Mouse (Mus musculus) T-helper 2 cell (primary cell): ENCODE measurements around the gene Odc1.

Source experiments
- in situ Hi-C: fragments of 300-600 bp; cut with MboI, MseI; formaldehyde crosslinking; loops from one replicate; pipeline ENCODE4 v1.15.1; 2025; ENCODE audit warnings: high pct_unique_total_duplicates

Gene Odc1

DNA sequence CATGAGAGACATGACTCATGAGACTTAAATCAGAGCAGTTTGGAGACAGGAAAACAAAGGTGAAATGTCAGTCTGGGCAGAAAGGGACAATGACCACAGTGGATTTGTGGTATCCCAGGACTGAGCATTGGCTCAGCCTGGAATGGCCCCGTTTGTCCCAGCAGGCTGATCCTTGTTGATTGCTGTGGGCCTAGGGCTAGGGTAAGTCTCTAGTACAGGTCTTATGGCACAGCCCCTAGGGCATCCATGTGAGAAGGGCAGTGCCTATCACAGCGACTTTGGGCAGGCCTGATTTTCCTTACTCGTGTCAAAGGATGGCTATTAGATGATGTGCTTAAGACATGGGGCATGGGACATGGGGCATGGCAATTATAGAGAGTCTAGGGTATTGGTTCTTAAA, 41.4 kb downstream of the Odc1 start:
- in situ Hi-C loops: no loop called here

DNA sequence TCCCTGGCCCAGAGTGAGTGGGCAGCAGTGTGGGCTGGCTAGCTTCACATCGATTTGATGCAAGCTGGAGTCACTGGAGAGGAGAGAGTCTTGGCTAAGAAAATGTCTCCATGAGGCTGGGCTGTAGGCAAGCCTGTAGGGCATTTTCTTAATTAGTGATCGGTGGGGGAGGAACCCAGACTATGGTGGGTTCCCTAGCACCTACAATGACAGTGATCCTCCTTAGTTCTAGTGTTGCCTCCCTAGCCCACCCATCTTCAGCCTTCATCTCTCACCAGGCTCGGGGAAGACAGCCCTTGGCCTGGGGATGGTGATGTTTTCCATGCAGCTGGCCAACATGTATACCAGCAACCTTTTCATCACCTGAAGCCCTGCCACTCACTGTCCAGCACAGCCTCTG, 43.8 kb downstream of the Odc1 start:
- in situ Hi-C loops: no loop called here

DNA sequence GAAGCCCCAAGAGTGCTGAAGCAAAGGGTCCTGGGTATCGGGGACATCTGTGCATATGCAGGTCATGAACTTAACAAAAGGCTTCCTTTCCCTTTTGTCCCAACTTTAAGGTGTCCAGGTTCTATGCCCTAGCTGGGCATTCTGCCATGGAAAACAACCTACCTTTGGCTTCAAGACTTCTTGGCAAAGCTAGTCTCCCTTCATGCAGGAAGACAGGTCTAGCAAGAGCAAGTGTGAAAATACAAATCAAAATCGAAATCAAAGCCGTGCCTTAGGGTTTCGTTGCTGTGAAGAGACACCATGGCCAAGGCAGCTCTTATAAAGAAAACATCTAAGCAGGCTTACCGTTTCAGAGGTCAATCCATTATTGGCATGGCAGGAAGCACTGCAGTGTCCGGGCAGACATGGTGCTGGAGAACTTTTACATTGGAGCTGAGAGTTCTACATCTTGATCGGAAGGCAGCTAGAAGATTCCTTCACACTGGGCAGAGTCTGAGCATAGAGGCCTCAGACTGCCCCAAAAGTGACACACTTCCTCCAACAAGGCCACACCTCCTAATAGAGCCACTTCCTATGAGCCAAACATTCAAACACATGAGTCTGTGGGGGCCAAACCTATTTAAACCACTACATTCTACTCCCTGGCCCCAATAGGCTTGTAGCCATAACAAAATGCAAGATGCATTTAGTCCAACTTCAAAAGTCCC, 44.5 kb downstream of the Odc1 start:
- in situ Hi-C loops: no loop called here

DNA sequence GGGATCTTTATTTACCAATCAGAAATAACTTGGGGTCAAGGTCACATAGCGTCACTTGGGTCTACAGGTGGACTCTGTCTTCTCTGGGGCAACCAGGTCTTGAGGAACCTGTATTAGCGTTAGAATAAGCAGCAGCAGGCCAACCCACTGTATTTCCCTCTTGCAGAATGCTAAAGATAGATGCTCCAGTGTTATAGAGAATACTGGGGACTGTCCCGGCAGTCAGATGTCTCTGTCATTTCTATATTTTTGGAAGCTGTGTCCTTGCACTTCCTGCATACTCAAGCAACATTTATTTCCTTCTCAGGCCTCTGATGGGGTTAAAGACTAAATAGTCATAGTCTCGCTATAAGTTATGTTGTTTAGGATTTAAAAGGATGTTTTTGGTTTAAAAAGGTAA, 46.7 kb downstream of the Odc1 start:
- in situ Hi-C loops: no loop called here

DNA sequence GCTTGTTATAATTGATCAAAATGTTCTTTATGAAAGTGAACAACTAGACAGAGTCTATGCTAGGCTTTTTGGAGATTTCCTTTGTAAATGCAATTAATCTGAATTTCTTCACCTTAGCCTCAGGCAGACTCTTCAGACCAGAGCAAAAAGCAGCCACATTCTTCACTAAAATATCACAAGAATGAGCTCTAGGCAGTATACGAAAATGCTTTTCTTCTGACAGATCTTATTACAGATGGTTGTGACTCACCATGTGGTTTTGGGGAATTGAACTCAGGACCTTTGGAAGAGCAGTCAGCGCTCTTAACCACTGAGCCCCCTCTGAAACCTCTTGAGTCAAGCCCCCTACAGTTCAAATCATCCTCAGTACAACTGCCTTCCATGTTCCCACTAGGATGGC, 49.4 kb downstream of the Odc1 start:
- in situ Hi-C loops: no loop called here

DNA sequence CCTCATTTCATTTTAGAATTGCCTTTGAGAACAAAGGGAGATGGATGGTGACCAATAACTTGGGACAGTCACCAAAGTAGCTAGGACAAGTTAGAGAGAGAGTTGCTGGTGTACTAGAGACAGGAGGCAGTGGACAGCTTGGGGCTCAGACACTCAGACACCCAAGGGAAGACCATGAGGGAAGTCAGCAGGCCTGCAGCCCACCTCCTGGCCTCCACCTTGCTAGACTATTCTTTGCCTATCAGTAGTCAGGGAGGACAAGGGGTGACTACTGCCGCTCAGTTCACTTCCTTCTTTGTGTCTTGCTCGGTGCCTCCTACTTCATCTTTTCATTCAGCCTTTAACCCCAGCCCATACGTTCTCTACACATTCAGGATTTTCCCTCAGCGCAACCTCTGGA, 50.1 kb downstream of the Odc1 start:
- in situ Hi-C loops: no loop called here

DNA sequence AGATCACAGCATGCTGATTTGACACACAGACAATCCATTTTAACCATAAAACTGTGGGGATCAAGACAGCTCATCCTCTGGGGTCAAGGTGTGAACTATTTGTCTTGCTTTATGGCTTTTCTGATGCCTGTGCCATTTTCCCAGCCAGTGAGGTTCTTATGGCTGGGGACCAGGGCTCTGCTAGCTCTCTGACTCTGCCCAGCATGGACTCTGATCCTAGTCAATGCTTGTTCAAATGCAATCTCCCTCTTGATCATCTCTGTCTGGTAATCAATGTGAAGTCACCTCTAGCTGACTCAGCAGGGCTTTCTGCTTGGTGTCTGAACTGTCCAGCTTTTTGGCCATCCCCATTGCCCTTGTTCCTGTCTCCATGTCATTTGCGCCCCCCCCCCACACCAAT, 50.6 kb downstream of the Odc1 start:
- in situ Hi-C loops: no loop called here
